ENCODE assay signal across 7 mouse cellular contexts in genomic region chr7:130949331-130949751, GRCm38 (mm10). TPM values are rescaled to one million over a fixed set of nuclear protein-coding genes. Genes with fewer than 3 reads are reported as not detected.
DNase-seq lines count a peak whose midpoint lies in the region; ATAC-seq and TF ChIP-seq lines count a peak whose summit lies in the region.

No protein-coding gene starts in this region.

- no peak overlapping the region for H3K4me2 ChIP-seq in liver, embryonic 11.5 days

- H3K9me3 ChIP-seq in liver, embryonic 11.5 days (ENCODE audit: control insufficient read depth, low read length): no peaks in the 10 kb centered on the region

- WGBS in liver, adult 2 months: 46% methylated on average over 8 of the region's 8 CpGs
- WGBS in liver, embryonic 11.5 days: 26% methylated on average over 8 of the region's 8 CpGs

- no peaks in the 10 kb centered on the region for H3K4me1 ChIP-seq in liver, adult 2 months (ENCODE audit: control insufficient read depth, insufficient read depth, low read length)
- H3K4me1 ChIP-seq in liver, embryonic 11.5 days (replicated peaks; ENCODE audit: control insufficient read depth, insufficient read depth, low read length): peaks cover 7% of the 10 kb centered on the region

- no peak for DNase-seq in liver, adult 2 months (ENCODE audit: extremely low read depth, low read depth, low spot score)
- no peak for DNase-seq in liver, embryonic 11.5 days (ENCODE audit: low spot score)
- DNase-seq in heart, adult 18-20 months: peak; percentile 64 to 75
- peak; percentile 55 to 56 for DNase-seq in layer of hippocampus, adult 8-10 months (ENCODE audit: low spot score in 2 of 2)
- DNase-seq in right cerebral cortex, postnatal 10 days (ENCODE audit: low spot score in 2 of 2): peak; percentile 76 to 79

- TF ChIP-seq CTCF in liver, adult 2 months (IDR thresholded peaks at IDR 0.05; ENCODE audit: low read depth, low read length): no peak

- no peaks in the 10 kb centered on the region for H3K79me2 ChIP-seq in liver, adult 2 months (ENCODE audit: control insufficient read depth, insufficient read depth, low read length)

- TF ChIP-seq POLR2A in liver, adult 2 months (IDR thresholded peaks at IDR 0.05; ENCODE audit: extremely low read depth, insufficient read depth, low read length): no peak

- peaks cover 3% of the 10 kb centered on the region; the same call in 1 of the 2 replicates for H3K27me3 ChIP-seq in liver, adult 2 months (ENCODE audit: control insufficient read depth, insufficient read depth, low read length)
- H3K27me3 ChIP-seq in liver, embryonic 11.5 days (replicated peaks; ENCODE audit: control insufficient read depth, insufficient read depth, low read length): no peaks in the 10 kb centered on the region; the same call in 1 of the 2 replicates

- H3K36me3 ChIP-seq in liver, adult 2 months (ENCODE audit: control insufficient read depth, insufficient read depth, low read length): no peaks in the 10 kb centered on the region
- H3K36me3 ChIP-seq in liver, embryonic 11.5 days (ENCODE audit: control insufficient read depth, insufficient read depth, low read length): no peaks in the 10 kb centered on the region

- H3K9ac ChIP-seq in liver, adult 2 months (ENCODE audit: low read depth, low read length): no peak overlapping the region
- H3K9ac ChIP-seq in liver, embryonic 11.5 days (ENCODE audit: low read depth, low read length): no peak overlapping the region

- no peak overlapping the region for H3K4me3 ChIP-seq in liver, adult 2 months (ENCODE audit: insufficient read depth, low read depth, low read length)
- no peak overlapping the region for H3K4me3 ChIP-seq in liver, embryonic 11.5 days (ENCODE audit: low read depth, low read length)

- H3K27ac ChIP-seq in liver, adult 2 months (replicated peaks; ENCODE audit: insufficient read depth, low read depth, low read length): peak overlapping the region; percentile 52
- H3K27ac ChIP-seq in liver, embryonic 11.5 days (ENCODE audit: low read depth, low read length): no peak overlapping the region

- no peak for ATAC-seq in liver, embryonic 11.5 days (replicated peaks; ENCODE audit: low FRiP score)
- peak; percentile 75; the same call in 1 of the 2 replicates for ATAC-seq in cerebellum, adult (ENCODE audit: insufficient number of reproducible peaks, low FRiP score, low TSS enrichment)
- no peak for ATAC-seq in erythroid progenitor cell, adult 5-6 weeks (replicated peaks; ENCODE audit: low FRiP score, poor library complexity, severe bottlenecking)

RNA-seq across cellular contexts. Expression of gene Htra1, which starts 13.4 kb away (rescaled TPM):
- total RNA-seq in liver, adult 2 months (2014; rRNA removed): 3.2 and 3.6 TPM in 2 replicates
- polyA plus RNA-seq in liver, adult 2 months (2012; rRNA removed): 2.6 and 3.1 TPM in 2 replicates
- polyA plus RNA-seq in liver, embryonic 11.5 days (2014; fragmentation: Nextera tagmentation; extraction: Ambion mirVana): 1.2 and 3.3 TPM in 2 replicates
- 100 to 1,000 TPM; 109 to 122 TPM for total RNA-seq in heart, adult 18-20 months (2021)
- 100 to 1,000 TPM; 184 to 219 (median 213) TPM for total RNA-seq in layer of hippocampus, adult 8-10 months (2022)
- total RNA-seq in erythroid progenitor cell, adult 5-6 weeks (2015; ENCODE audit: low replicate concordance): not detected in 2 replicates
- not detected in 2 replicates for total RNA-seq in erythroid progenitor cell, adult 5-6 weeks (2017; ENCODE audit: low replicate concordance)

Comparison
In these comparisons a context has a peak if more than half of its experiments do, and no peak if none do; other contexts are left out.
1. DNase-seq: peak in heart, adult 18-20 months (2 of 2), layer of hippocampus, adult 8-10 months (2 of 2) and right cerebral cortex, postnatal 10 days (2 of 2); none in liver, adult 2 months (single experiment) and liver, embryonic 11.5 days (single experiment).
2. RNA of gene Htra1, which starts 13.4 kb away (total RNA-seq): 184 to 219 TPM in layer of hippocampus, adult 8-10 months and 109 to 122 TPM in heart, adult 18-20 months; 3.2 to 3.6 TPM in liver, adult 2 months and not detected in erythroid progenitor cell, adult 5-6 weeks; every median in the first group is over 10 times any median in the second.